Mouse (Mus musculus) olfactory bulb, adult 2 months (tissue): ENCODE results near the gene Wdr78.

Experiments
- CTCF ChIP-seq: fragments of 200-500 bp; IDR thresholded peaks from 2 replicates; pipeline ENCODE4 v1.5.1; 2012; ENCODE audit warnings: low read depth, mild to moderate bottlenecking, low read length, moderate library complexity; ENCODE audit not compliant: insufficient read depth
- POLR2A ChIP-seq: fragments of 200-500 bp; IDR thresholded peaks from 2 replicates; pipeline ENCODE4 v1.6.1; 2012; ENCODE audit warnings: mild to moderate bottlenecking, low read depth, low read length, moderate library complexity; ENCODE audit not compliant: insufficient read depth

DNA sequence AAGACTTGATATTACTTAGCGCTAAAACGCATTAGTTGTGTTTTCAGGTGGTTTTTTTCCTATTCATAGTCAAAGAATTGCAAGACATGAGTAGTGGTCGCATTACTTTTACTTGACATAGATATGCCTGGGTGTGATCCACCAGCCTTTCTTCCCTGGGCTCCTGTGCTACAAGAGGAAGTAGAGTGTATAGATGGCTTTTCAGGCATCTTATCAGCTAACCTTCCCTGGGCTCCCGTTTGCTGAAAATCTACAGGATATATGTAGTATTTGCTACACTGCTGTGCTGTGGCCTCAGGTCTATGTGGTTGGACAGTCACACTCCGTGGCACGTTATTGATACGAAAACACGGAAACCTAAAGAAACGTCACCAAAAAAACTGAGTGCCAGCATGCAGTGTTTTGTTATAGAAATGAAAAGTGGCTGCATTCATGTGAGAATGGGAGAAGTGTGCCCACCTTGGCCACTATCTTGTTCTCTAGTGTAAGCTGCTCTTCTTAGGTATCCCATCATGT lies 6.6 kb upstream of the Wdr78 start:
- TF ChIP-seq CTCF (no peak), POLR2A (no peak)
